Mouse (Mus musculus) forebrain, embryonic 11.5 days (tissue): ENCODE measurements at regions not wholly inside any gene's neighbourhood (a gene's known extent, or its start where the extent isn't known, plus 50 kb on each side); places are given as distances from the start of the nearest gene placed in this dataset.

Experiments used
- ATAC-seq: fragments of 200-750 bp; cut with Nextera tagmentation; replicated peaks from 2 replicates; pipeline ENCODE4 v1.8.0; 2017; ENCODE audit warnings: moderate TSS enrichment; ENCODE audit not compliant: low FRiP score
- DNase-seq: peaks from one replicate; pipeline ENCODE4 v3.0.0-alpha.2; 2017; ENCODE audit warnings: low spot score
- H3K27ac ChIP-seq: fragments of 300-500 bp; sonication (generic); 2 replicates; pipeline ENCODE4 v1.5.1; 2014; ENCODE audit warnings: low read depth, low read length
- H3K27me3 ChIP-seq: fragments of 300-500 bp; sonication (generic); 2 replicates; pipeline ENCODE4 v1.6.1; 2014; ENCODE audit warnings: mild to moderate bottlenecking, low read length, mixed read lengths; ENCODE audit not compliant: control insufficient read depth, insufficient read depth
- H3K36me3 ChIP-seq: fragments of 300-500 bp; sonication (generic); 2 replicates; pipeline ENCODE4 v1.6.1; 2014; ENCODE audit warnings: mild to moderate bottlenecking, low read length, moderate library complexity, mixed read lengths; ENCODE audit not compliant: control insufficient read depth, insufficient read depth
- H3K4me1 ChIP-seq: fragments of 300-500 bp; sonication (generic); replicated peaks from 2 replicates; pipeline ENCODE4 v1.6.1; 2014; ENCODE audit warnings: low read length, mixed read lengths; ENCODE audit not compliant: control insufficient read depth, insufficient read depth
- H3K4me2 ChIP-seq: fragments of 300-500 bp; sonication (generic); 2 replicates; pipeline ENCODE4 v1.6.1; 2014; ENCODE audit warnings: low read depth, mild to moderate bottlenecking, low read length, moderate library complexity, mixed read lengths; ENCODE audit not compliant: severe bottlenecking
- H3K4me3 ChIP-seq: fragments of 300-500 bp; sonication (generic); 2 replicates; pipeline ENCODE4 v1.5.1; 2014; ENCODE audit warnings: low read depth, low read length
- H3K9ac ChIP-seq: fragments of 300-500 bp; sonication (generic); 2 replicates; pipeline ENCODE4 v1.6.1; 2014; ENCODE audit warnings: low read length
- H3K9me3 ChIP-seq: fragments of 300-500 bp; sonication (generic); 2 replicates; pipeline ENCODE4 v1.6.1; 2016; ENCODE audit warnings: low read length, mixed read lengths; ENCODE audit not compliant: control insufficient read depth
- WGBS: fragments of 180-500 bp; shearing (Covaris S2); extraction: QIAGEN DNeasy Blood & Tissue Kit; methylation state at CpG from one replicate; pipeline ENCODE4 v1.1.7; 2014; 5-methylcytosine and 5-hydroxymethylcytosine counted together

DNA sequence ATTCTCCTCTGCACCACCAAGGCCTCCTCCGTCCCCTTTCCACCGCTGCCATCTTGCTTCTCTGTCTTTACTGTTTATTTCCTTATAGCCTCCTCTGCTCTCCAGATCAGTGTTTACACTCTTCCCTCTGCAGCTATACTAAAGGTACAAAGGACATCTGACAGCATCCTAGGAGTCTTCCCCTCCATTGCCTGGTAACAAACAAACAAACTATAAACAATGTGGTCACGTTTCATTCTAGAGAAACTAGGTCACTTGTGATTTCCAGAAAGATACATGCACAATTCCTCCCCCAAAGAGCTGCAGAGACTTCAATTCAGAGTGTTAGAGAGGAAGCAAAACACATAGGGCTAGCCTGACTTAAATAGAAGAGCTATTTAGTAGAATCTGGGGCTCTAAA lies 83.8 kb downstream of the Fasl start:
- H3K27ac ChIP-seq = no peak overlapping the region
- ATAC-seq = no peak
- no peak for DNase-seq
- H3K9me3 ChIP-seq = no peaks in the 10 kb centered on the region
- H3K4me1 ChIP-seq = no peaks in the 10 kb centered on the region
- H3K27me3 ChIP-seq = no peaks in the 10 kb centered on the region
- H3K4me2 ChIP-seq = no peak overlapping the region
- H3K4me3 ChIP-seq = no peak overlapping the region
- no peaks in the 10 kb centered on the region for H3K36me3 ChIP-seq
- 76% methylated on average over 3 of the region's 3 CpGs for WGBS
- H3K9ac ChIP-seq = no peak overlapping the region

DNA sequence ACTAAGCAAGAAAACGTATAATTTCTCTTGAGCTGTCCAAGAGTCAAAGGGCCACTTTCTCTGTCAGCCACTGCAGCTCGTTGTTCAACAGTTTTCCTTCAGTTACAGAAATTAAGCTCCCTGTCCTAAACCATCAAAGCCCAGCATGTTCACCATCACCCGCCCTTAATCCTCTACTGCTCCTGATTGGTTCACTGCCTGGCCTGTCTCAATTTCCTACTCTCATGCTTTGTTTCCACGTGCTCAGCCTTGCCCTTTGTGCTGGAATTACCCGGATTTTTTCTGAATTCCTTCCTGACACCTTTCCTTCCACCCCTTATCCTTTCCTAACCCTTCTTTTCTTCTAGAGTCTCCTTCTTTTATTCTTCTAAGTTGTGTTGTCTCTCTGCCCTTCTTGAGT lies 92.4 kb downstream of the Fasl start:
- Histone ChIP-seq H3K9ac (no peak overlapping the region), H3K27ac (no peak overlapping the region), H3K4me3 (no peak overlapping the region), H3K36me3 (no peaks in the 10 kb centered on the region), H3K9me3 (no peaks in the 10 kb centered on the region), H3K4me1 (no peaks in the 10 kb centered on the region), H3K27me3 (no peaks in the 10 kb centered on the region), H3K4me2 (no peak overlapping the region)
- no peak for DNase-seq
- WGBS = 30% methylated on average over 5 of the region's 5 CpGs
- peak; percentile 75 for ATAC-seq

DNA sequence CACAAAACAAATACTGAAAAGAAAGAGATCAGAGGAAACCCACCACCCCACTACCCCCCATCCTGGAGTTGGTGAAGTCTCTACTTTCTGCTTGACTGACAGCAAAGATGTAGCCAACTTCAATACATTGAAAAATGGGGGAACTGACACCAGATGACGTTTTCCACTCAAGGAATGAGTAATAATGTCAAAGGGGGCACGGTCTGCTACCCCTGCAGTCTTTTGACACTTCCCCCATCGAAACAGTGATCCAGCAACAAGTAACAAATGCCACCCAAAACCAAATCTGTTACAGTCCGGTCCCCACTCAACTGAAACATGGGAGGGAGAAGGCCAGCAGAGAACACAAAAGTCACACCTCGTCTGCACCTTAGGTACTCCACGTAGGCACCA lies 94.5 kb downstream of the Fasl start:
- Histone ChIP-seq H3K27me3 (no peaks in the 10 kb centered on the region), H3K27ac (no peak overlapping the region), H3K4me3 (no peak overlapping the region), H3K9ac (no peak overlapping the region), H3K4me2 (no peak overlapping the region), H3K36me3 (no peaks in the 10 kb centered on the region), H3K9me3 (no peaks in the 10 kb centered on the region), H3K4me1 (no peaks in the 10 kb centered on the region)
- no peak for DNase-seq
- ATAC-seq = no peak
- WGBS = 83% methylated on average over 6 of the region's 6 CpGs

DNA sequence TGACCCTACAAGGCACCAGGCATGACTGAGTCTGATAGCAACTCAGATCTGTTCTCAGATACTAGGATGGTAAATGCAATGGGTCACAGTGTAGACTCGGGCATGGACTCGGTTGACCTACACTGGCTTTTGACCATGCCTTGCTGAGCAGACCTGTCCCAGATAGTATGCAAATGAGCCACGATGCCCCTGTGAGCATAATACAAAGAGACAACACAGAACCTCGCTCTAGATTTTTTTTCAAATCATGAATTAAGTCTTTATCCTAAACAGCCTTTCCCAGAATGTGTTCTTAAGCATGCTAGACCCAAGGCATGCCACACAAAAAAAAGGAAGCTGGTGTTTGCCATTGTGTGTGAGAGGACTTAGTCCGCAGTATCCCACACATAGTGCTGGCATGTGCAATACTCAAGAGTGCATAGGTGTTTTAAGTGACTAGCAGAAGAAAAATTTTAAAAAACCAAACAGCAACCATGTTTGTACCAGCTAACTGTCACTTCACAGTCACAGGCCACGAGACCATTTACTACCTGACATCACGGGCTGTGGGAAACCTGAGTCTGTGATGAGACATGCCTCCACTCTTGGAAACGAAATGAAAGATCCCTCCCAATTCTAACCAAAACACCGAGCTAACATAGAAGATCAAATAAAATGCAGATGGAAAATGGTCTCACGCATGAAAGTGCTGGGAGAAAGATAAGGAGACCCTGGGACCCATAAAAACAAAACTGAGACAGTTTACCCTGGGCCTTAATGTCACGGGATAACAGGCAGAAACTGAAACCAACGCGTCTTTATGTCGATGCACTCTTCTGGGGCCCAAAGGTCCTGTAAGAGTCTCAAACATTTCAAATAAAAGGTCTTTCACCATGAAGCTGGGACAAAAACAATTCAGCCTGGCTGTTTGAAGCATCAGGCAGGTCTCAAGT lies 95.2 kb downstream of the Fasl start:
- Histone ChIP-seq H3K36me3 (no peaks in the 10 kb centered on the region), H3K9me3 (no peaks in the 10 kb centered on the region), H3K4me2 (no peak overlapping the region), H3K27ac (no peak overlapping the region), H3K27me3 (no peaks in the 10 kb centered on the region), H3K9ac (no peak overlapping the region), H3K4me3 (no peak overlapping the region), H3K4me1 (no peaks in the 10 kb centered on the region)
- 89% methylated on average over 14 of the region's 14 CpGs for WGBS
- DNase-seq (no peak), ATAC-seq (no peak)

DNA sequence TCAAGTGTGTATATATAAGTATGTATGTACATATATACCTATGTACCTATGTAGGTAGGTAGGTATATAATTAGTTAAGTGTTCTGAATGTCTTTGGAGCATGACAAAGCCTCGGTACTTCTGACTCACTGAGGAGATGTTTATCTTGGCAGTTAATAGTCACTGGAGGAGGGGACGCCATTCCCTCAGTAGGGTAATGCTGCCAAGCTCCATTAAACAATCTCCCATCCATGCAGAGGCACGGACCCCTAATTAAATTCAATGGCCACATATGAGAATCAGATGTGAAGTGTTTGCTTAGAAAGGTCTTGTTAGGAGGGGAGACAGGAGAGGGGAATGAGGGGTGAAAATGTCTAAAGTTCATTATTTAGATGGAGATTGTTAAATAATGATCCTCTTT lies 99.3 kb downstream of the Fasl start:
- DNase-seq = no peak
- Histone ChIP-seq H3K4me1 (no peaks in the 10 kb centered on the region), H3K27ac (no peak overlapping the region), H3K36me3 (no peaks in the 10 kb centered on the region), H3K9me3 (no peaks in the 10 kb centered on the region), H3K4me2 (no peak overlapping the region), H3K27me3 (no peaks in the 10 kb centered on the region), H3K4me3 (no peak overlapping the region), H3K9ac (no peak overlapping the region)
- ATAC-seq = no peak
- WGBS = 44% methylated on average over 3 of the region's 3 CpGs

DNA sequence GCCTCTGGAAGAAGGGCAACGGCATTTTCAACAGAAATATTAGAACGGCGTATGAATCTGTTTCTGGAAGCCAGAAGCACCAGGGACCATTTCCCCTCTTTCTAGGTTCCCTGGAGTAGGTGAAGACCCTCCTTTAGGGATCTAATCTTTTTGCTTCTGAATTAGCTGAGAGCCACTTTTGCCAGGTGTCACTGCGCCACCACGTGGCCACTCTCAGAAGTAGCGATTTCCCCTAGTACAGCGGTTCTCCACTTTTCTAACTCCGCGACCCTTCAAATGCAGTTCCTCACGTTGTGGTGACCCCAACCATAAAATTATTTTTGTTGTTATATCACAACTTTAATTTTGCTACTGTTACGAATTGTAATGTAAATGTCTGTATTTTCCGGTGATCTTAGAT lies 100.7 kb downstream of the Fasl start:
- WGBS = 26% methylated on average over 12 of the region's 12 CpGs
- no peak overlapping the region for H3K9ac ChIP-seq
- no peak overlapping the region for H3K27ac ChIP-seq
- no peak overlapping the region for H3K4me2 ChIP-seq
- H3K4me1 ChIP-seq = no peaks in the 10 kb centered on the region
- no peaks in the 10 kb centered on the region for H3K27me3 ChIP-seq
- peak; percentile 64; the same call in 1 of the 2 replicates for ATAC-seq
- H3K4me3 ChIP-seq = no peak overlapping the region
- no peaks in the 10 kb centered on the region for H3K9me3 ChIP-seq
- DNase-seq = peak; percentile 79
- no peaks in the 10 kb centered on the region for H3K36me3 ChIP-seq

DNA sequence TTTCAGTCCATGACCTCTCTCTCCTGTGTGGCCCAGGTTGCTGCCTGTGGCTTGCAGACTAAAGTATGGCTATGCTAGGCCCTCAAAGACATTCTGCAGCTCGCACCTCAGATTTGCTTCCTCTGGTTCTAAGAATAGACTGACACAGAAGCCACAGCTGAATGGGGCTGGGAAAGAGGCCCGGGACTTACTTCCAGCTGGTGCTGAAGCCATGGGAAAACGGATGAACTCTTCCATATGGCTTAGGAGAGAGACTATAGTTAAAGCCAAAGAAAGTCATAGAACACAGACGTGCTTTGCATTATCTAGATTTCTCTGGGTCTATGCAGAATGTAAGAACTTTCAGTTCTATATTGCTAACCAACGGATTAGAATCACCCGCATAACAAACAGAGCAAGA lies 107.7 kb downstream of the Fasl start:
- ATAC-seq (no peak), DNase-seq (no peak)
- no peak overlapping the region for H3K4me3 ChIP-seq
- no peaks in the 10 kb centered on the region for H3K4me1 ChIP-seq
- H3K27me3 ChIP-seq = no peaks in the 10 kb centered on the region
- H3K9ac ChIP-seq = no peak overlapping the region
- WGBS = 88% methylated on average over 6 of the region's 6 CpGs
- no peak overlapping the region for H3K4me2 ChIP-seq
- H3K36me3 ChIP-seq = no peaks in the 10 kb centered on the region
- no peaks in the 10 kb centered on the region for H3K9me3 ChIP-seq
- no peak overlapping the region for H3K27ac ChIP-seq

DNA sequence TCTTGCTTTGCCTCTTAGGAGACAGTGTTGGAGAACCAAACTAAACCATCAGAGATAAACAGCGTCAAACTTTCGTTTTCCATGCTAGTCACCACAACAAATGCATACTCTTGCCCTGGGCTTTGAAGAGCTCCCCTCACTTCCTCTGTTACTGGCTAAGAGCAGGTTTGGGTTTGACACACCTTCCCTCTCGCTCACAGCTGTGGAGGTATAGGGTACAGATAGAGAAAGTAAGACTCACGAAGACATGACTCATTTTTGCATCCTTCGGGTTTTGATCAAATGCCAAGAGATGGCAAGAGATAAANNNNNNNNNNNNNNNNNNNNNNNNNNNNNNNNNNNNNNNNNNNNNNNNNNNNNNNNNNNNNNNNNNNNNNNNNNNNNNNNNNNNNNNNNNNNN lies 117.4 kb downstream of the Fasl start:
- Histone ChIP-seq H3K27me3 (no peaks in the 10 kb centered on the region), H3K4me1 (no peaks in the 10 kb centered on the region), H3K9me3 (no peaks in the 10 kb centered on the region), H3K36me3 (no peaks in the 10 kb centered on the region), H3K4me2 (no peak overlapping the region), H3K4me3 (no peak overlapping the region), H3K27ac (no peak overlapping the region), H3K9ac (no peak overlapping the region)
- no peak for ATAC-seq
- 94% methylated on average over 5 of the region's 5 CpGs for WGBS
- no peak for DNase-seq

DNA sequence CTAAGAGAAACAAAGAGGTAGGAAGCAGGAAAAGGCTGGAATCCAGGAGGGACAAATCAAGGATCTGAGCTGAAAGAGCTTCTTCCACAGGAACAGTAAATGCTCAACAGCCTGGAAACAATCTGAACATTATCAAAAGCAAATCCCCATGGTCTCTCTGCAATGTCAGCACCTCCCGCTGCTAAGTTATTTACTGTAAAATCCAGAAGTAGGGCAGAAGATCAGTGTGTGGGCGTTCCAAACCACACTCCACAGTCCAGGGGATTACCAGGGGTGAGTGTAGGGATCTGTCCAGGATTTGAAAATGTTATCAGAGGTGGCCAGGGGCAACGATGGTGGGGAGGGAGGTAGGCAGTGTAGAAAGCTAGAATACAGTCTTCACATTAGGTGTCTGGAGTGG lies 124.0 kb downstream of the Fasl start:
- no peaks in the 10 kb centered on the region for H3K4me1 ChIP-seq
- no peak overlapping the region for H3K4me2 ChIP-seq
- no peak overlapping the region for H3K9ac ChIP-seq
- ATAC-seq = no peak
- H3K4me3 ChIP-seq = no peak overlapping the region
- no peaks in the 10 kb centered on the region for H3K9me3 ChIP-seq
- no peak overlapping the region for H3K27ac ChIP-seq
- DNase-seq = no peak
- H3K36me3 ChIP-seq = no peaks in the 10 kb centered on the region
- WGBS = 69% methylated on average over 3 of the region's 3 CpGs
- no peaks in the 10 kb centered on the region for H3K27me3 ChIP-seq
